ENCODE assay signal across 22 mouse cellular contexts in genomic region chr14:121274985-121275384, GRCm38 (mm10).
"Had no signal": no experiment of that assay in that cellular context is flagged by ENCODE, and none has a peak within 500 bp of the region (broad histone marks: within the 10 kb centered on the region; RNA-seq: fewer than 3 reads in every experiment).

No protein-coding gene starts in this region.

- H3K4me1 ChIP-seq: limb, embryonic 12.5 days; limb, embryonic 15.5 days; lung, embryonic 15.5 days; midbrain, embryonic 10.5 days; midbrain, embryonic 13.5 days; neural tube, embryonic 13.5 days had no signal

- H3K27ac ChIP-seq: layer of hippocampus, adult 2 months; left cerebral cortex, adult 2 months; limb, embryonic 12.5 days; limb, embryonic 15.5 days; liver, embryonic 14.5 days; lung, embryonic 15.5 days; midbrain, embryonic 10.5 days; midbrain, embryonic 13.5 days; neural tube, embryonic 13.5 days; stomach, postnatal 0 days had no signal

- H3K4me2 ChIP-seq: limb, embryonic 12.5 days; limb, embryonic 15.5 days; liver, embryonic 11.5 days; lung, embryonic 15.5 days; midbrain, embryonic 13.5 days; neural tube, embryonic 13.5 days had no signal

- H3K4me3 ChIP-seq: layer of hippocampus, adult 2 months; left cerebral cortex, adult 2 months; limb, embryonic 12.5 days; limb, embryonic 15.5 days; lung, embryonic 15.5 days; megakaryocyte, embryonic 14.5 days; midbrain, embryonic 10.5 days; midbrain, embryonic 13.5 days; myocyte; neural tube, embryonic 13.5 days had no signal

- ATAC-seq: liver, postnatal 0 days; midbrain, embryonic 13.5 days; midbrain, embryonic 16.5 days had no signal

- DNase-seq: kidney, adult 18-20 months; kidney, adult 9 months; layer of hippocampus, adult 9-11 months; liver, postnatal 0 days; lung, postnatal 14 days; retina, postnatal 1 day; thymus, adult 18-20 months; thymus, postnatal 36 days had no signal

- H3K27me3 ChIP-seq: limb, embryonic 12.5 days; limb, embryonic 15.5 days; lung, embryonic 15.5 days; midbrain, embryonic 13.5 days; neural tube, embryonic 13.5 days had no signal

- H3K9ac ChIP-seq: limb, embryonic 12.5 days; limb, embryonic 15.5 days; liver, embryonic 14.5 days; liver, postnatal 0 days; lung, embryonic 15.5 days; midbrain, embryonic 13.5 days; neural tube, embryonic 13.5 days had no signal

- H3K9me3 ChIP-seq: limb, embryonic 12.5 days; limb, embryonic 15.5 days; lung, embryonic 15.5 days; megakaryocyte, embryonic 14.5 days; midbrain, embryonic 10.5 days; midbrain, embryonic 13.5 days; neural tube, embryonic 13.5 days had no signal
